Mouse (Mus musculus) stomach, postnatal 0 days (tissue): ENCODE measurements at regions not wholly inside any gene's neighbourhood (a gene's known extent, or its start where the extent isn't known, plus 50 kb on each side); places are given as distances from the start of the nearest gene placed in this dataset.

Experiments
- CTCF ChIP-seq: IDR thresholded peaks from 2 replicates; pipeline ENCODE4 v1.5.1; 2016; ENCODE audit warnings: antibody characterized with exemption, low read depth, mild to moderate bottlenecking, moderate library complexity
- EP300 ChIP-seq: optimal IDR thresholded peaks from 2 replicates; pipeline ENCODE3; 2016; ENCODE audit warnings: antibody characterized with exemption

DNA sequence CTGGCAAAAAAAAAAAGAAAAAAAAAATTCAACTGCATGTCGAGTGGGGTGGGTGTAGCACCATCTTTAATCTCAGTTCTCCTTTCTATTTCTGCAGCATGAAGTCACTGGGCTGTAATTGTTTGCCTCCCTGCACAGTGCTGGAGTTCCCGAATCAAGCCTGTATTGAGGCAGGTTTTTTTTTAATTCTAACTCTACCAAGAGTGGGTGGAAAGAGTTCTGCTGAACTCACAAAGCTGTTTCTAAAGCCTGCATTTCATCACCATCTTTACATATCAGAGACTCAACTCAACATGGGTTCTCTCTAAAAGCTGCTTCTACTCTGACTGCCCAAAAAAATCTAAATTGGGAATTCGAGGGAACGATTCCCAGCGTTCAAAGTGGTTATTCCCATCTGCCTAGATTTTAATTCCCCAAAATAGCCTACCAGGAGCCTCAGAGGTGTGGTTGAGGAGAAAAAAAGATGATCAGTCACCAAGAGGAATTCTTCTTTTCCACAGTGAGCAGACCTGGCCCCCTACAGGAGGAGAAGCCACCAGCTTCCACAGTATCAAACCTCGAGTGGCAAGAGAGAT lies 160.4 kb upstream of the Cdh5 start:
- TF ChIP-seq CTCF, result no peak
- TF ChIP-seq EP300, result no peak
